Mouse (Mus musculus) ES-CJ7 (cell line): ENCODE measurements around the gene Cygb.
"Not testable (repeated sequence)": the region's sequence is repeated elsewhere in the genome, so short reads cannot be mapped to it uniquely, and the experiment has no call there.

Experiments used
- DNase-seq: peaks from one replicate; pipeline ENCODE4 v3.0.0; 2011; ENCODE audit warnings: low read depth, low spot score

The Cygb gene

DNA sequence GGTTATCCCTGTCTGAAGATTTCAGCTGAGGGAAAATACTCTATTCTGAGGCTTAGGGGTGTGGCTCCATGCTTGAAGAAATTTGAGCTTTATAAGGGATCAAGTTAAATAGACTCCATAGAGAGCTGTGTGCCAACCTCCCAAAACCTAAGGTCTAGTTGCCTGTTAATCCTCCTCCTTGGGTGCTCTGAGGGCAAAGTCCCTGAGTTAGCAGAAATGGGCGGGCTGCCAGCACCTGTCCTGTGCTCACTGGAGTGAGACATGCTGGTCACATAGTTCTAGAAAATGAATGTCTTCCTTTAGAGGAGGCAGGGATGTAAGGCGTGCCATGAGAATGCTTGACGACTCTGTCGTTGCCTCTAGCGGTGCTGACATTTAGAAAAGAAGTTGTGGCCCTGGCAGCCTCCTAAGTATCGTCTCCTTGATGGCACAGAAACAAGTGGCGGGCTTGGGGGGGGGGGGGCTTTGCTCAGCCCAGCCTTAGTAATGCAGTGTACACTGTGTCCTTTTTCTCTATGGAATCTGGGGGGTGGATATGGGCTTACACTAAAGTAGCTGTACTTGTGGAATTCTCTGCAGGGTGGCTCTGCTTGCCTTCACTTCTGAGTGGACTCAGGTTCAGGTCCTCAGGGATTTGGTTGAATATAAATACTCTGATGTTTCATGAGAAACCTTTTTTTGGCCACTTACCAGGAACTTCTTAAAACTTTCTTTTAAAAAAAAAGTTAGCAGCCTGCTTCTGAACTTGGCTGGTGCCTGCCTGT lies 20.7 kb upstream of the Cygb start:
- DNase-seq: no peak

DNA sequence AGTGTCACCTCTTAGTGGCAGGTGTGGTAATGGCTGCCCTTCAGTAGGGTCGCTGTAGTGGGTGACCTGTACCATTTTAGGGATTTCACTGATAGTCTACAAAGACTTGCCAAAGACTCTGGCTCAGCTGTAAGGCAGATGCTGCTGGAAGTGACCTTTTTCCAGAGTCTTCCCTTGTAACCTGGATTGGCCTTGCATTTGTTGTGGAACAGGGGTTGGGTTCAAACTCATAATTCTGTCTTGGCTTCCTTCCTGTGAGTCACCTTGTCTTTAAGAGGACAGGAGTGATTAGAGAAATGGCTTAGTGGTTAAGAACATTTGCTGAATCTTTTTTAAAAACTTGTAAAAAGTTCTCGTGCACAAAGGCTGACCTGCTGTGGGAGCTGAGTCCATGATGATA lies 19.3 kb upstream of the Cygb start:
- DNase-seq: no peak

DNA sequence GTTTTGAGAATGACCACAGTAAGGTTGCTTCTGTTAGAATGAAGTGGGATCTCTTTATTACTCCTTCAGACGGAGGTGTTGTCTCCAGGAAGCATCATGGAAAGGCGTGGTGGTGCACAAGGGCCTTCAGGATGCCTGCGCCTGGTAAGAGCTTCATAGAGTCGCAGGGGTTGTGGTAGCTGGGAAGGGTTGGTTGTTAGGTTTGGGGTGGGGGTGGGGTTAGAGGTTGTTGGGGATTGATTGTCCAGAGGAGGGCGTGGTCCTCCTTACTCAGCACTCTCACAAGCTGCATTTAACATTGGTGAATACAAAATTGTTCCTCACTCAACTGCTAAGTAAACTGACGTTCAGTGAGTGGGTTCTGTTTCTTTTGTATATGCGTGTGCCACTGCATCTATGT lies 18.5 kb upstream of the Cygb start:
- DNase-seq: peak; percentile 88

DNA sequence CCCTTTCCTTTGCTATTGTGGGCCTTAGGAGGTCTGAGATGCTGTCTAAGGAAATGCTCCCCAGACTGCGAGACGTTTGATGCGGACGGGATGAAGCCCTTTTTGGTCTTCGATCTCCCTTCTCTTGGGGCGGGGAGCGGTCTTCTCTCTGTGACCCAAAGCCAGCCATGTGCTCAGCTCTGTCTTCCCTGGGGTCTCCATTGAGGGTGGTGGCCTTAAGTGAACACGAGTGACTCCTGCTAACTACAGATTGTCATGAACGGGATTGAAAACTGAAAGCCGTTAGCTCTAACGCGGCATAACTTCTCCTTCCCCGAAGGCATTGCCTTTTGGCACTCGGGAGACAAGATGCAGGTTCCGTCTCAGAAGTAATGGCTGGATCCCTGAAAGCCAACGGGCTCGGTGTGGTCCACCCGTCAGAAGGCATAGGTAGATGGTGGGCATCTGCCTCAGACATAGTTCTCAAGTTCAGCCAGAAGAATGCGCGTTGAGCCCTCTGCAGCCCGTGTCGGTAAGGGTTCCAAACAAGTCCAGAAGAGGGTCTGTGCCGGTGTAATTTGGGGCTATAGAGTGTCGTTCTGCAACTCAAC lies 17.8 kb upstream of the Cygb start:
- no peak for DNase-seq

DNA sequence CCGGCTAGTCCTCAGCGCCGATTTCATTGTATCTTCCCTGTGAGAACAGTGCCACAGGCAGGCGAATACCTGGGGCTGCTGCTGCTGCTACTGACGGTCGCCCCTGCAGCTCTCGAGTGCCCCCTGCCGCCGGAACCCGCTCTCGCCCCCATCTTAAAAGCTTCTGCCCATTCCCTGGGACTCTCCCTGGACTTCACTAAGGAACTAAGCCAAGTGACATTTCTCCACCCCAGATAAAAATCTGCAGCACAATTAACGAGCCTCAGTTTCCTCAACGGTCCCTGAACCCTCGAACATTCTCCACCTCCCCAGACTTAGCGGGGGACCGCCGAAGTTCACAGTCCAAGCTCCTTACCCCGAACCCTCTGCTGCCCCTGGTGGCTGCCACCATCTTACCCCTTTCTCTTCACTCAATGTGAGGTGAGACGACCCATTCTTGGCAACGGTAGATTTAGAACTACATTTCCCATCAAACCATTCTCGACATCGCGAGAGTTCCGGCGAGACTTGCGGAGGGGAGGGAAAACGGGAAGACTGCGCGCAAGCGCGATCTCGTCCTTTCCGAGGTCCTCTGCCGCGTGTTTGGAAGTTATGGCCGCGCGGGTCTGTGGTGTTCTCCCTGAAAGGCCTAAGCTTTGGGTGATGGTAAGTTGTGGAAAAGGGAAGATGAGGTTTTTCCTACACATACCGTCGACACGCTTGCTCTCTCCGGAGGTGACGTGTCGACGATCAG lies 17.2 kb upstream of the Cygb start:
- peak; percentile 100 for DNase-seq

DNA sequence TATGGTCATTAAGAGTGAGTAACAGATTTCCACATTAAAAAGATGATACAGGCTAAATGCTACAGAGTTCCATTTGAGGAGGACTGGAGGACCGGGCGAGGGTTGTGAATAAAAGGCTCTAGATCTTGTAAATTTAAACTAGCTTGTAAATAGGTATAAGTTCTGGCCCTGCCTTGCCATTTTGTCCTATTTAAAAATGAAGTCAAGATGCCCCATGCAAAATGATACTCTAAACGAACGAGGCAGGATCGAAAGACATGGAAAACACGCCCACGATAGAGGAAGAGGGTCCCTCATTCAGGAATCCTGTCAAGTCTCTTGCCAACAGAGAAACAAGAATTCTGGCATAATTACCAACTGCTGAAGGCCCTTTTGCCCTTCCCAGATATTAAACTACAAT lies 16.3 kb upstream of the Cygb start:
- DNase-seq: no peak

DNA sequence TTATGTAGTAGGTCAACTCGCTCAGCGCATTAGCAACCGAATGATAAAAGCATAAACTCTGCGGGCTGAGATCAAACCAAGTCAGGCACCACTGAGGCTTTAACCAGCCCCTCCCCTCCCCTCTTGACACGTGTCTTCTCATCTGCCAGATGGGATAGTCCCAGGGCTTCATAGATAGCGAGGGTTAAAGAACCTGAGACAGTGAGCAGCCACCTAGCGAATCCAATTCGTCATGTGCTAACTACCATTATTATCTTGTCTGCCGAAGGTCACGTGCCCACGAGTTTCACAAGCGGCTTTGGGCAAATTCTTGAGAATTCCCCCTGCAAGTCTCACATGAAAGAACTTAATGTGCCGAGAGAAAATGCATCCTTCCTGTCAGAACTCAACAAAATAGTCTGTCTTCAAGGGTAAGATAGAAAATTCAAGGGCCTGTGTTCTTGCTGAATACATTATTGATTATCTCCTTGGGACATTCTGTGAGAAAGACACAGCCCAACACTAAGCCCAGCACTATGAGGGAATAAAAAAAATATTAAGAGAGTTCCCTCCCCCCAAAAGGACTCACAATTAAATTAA lies 15.8 kb upstream of the Cygb start:
- no peak for DNase-seq

DNA sequence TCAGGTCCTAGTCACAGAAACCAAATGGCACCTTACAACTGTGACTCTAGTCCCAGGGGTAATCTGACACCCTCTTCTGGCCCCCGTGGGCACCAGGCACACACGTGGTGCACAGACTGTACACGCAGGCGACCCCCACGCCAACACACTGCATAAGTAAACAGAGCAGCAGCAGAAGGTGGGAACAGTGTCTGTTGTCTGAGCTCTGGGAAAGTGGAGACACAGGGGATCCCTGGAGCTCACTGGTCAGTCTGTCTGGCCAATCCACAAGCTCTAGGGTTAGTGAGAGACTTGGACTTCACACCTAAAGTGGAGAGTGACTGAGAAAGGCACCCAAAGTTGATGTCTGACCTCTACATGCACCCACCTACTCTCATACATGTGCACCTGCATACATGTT lies 15.2 kb upstream of the Cygb start:
- DNase-seq: no peak

DNA sequence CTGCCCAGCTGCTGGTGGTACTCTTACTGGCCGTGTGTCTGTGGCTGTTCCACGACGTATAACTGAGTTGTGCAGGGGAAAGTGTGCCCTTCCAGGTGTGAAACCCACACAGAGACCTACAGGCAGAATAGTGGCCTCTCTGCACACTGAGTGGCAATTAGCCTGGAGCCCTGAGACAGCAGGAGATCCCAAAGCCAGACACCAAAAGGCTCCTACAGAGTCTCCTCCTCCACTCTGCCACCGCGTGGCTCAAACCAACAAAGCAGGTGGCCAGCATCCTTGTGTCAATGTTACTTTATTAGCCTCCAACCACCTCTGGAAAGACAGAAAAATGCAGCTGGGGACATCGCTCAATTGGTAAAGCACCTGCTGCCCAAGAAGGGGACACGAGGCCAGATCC lies 14.7 kb upstream of the Cygb start:
- DNase-seq: no peak

DNA sequence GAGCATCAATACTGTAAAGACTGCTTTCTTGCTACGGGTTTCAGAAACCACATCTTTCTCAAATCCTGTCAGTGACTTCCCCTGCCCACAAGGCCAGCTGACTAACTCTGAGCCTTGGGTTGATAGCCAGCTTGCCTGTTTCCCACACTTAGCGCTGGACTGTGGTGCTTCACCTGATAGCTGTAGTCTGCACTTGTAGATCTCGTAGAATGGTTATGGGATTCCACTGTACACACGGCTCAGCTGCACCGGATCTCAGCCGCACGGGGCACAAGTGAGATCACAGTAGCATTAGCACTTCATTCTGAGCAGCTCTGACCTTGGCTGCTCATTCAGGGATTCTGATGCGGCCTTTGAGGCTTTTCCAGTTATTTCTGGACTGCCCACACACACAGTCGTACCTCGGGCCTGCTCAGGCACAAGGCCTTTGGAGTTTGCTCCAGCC lies 14.3 kb upstream of the Cygb start:
- DNase-seq: no peak

DNA sequence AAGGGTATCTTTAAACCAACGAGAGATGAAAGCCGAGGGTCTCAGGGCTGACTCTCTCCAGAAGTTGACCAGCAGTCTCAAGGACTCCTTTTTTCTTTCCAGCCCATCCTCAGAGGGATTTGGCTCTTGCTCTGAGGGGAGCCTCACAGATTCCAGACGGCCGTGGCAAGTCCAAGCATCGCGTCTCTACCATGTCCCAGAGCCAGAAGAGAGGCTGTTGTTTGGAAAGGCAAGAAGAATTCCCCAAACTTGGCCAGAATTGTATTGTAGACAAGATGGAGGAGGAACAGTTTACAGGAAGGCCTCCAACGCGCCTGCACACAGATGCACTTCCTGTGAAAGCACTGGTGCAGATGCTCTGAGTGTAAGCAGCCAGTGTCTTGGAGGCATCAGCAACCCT lies 13.8 kb upstream of the Cygb start:
- no peak for DNase-seq

DNA sequence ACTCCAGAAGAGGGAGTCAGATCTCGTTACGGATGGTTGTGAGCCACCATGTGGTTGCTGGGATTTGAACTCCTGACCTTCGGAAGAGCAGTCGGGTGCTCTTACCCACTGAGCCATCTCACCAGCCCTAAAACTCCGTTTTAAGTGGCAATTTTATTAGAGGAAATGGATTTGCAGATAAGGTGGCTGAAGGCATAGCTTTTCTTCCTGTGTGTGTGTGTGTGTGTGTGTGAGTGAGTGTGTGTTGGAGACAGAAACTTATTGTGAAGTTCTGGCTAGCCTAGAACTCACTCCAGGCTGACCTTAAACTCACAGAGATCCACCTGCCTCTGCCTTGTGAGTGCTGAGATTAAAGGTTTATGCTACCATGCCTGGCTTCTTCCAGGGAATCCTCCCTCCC lies 12.9 kb upstream of the Cygb start:
- not testable (repeated sequence) for DNase-seq

DNA sequence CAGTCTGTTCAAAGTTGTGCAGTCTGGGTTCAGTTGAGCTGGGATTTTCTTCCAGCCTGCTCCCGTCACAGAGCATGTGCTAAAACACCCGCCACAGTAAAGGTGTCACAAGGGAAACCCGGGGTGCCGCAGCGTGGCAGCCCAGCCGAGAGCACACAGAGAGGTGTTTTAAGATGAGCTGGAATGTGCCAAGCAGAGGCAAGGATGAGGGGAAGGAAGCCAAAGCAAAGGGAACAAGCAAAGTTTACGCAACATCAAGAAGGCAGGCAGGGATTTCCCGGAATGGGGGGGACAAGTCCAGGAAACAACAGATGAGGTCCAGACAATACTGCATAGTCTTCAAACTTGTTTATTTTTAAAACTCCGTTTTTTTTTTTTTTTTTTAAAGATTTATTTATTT lies 12.5 kb upstream of the Cygb start:
- no peak for DNase-seq

DNA sequence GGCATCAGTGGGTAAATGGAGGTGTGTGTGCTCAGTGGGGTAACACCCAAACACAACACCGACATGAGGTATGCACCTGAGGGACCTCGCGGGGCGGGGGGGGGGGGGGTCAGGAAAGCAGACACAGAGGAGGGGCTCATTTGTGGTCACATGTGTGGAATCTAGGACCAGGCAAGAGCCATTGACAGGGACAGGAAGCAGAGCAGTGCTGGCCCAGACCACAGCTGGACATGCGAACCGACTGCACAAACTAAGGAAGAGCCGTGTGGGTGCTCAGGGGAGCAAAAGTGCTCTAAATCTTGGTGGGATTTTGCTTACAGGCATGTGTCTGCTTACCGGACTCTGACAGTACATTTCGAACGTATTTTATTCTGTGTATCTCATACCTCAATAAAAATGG lies 11.2 kb upstream of the Cygb start:
- DNase-seq: no peak

DNA sequence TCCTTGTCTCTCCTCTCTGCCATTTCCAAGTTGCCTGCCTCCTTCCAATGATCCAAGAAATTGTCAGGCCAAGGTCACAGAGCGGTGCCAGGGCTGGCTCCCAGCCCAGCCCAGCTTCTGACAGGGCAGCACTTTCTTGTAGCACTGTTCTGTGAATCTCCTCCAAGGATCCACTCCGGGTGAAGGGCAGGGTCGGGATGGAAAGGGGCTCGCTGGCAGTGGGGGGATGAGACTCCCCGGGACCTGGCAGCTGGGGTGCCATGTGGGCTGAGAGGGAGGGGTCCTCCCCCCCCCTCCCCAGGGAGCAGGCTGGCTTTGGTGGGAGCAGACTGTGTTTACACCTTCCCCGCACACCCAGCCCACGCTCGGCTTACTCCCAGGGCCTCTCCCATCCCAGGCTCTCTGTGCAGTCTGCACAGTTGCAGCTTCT lies 7.8 kb upstream of the Cygb start:
- no peak for DNase-seq

DNA sequence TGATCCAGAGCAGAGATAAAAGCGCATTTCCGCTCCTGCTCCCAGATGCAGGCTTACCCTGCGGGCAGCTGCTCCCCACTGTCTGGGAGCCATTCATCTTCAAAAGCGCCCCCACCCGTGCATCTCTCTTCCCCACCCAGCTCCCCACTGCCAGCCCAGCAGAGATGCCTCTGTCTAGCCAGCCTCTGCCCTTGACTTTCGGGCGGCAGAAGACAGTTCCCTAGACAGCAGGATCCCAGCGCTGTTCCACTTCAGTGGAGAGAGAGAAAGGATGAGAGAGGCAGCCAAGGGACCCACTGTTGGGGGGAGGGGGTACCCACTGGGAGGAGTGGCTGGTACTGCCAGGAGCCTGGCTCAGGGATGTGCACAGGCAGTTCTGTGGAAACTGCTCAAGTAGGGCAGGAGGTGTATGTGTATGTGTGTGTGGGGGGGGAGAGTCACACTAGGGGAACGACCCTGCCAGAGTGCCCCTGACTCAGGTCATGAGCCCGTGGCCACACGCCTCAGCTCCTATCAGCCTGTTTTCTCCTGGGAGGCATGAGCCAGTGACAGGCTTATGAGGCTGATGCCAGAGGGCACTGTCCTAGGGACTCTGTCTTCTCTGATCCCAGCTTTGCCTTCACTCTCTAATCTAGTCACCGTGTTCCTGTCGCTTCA lies 7.3 kb upstream of the Cygb start:
- DNase-seq: no peak

DNA sequence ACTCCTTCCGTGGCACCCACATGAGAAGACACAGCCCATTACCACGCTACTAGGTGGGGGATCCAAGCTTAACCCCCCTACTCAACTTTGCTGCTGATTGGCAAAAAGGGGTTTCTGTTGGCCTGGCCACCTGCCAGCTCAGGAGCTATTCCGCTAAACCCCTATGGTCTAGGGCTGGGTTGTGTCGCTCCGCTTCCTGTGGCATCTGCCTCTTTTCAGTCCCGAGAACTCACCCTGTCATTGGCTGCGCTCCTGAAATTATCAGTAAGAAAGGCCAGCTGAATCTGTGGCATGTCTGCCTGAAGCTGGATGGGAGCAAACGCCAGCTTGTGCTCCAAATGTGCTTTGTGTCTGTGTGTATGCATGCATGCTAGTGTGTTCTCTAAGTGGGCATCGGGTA lies 6.1 kb upstream of the Cygb start:
- no peak for DNase-seq

DNA sequence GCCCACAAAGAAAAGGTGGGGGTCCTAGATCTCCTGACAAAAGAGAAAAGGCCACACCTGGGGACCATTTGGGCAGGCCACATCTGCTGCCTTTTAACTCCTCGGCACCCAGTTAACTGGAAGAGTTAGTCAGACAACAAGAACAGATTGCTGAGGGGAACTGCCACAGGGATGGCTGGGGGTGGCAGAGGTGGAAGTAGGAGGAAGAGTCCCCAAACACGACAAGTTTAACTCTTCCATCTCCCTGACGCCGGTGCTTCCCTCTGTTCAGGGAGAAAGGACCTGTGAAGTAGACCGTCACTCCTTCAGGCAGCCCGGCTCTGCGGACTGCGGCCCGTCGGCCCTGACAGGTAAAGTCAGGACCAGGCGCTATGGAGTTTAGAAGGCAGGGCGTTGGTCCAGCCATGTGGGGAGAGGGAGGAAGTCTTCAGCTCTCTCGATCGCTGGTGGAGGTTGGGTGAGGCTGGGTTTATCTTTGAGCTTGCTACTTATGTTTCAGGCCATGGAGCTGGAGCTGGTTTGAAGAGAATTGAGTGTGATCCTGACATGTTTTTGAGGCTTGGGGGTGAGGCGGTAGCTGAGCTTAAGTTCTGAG lies 5.0 kb upstream of the Cygb start:
- DNase-seq: no peak

DNA sequence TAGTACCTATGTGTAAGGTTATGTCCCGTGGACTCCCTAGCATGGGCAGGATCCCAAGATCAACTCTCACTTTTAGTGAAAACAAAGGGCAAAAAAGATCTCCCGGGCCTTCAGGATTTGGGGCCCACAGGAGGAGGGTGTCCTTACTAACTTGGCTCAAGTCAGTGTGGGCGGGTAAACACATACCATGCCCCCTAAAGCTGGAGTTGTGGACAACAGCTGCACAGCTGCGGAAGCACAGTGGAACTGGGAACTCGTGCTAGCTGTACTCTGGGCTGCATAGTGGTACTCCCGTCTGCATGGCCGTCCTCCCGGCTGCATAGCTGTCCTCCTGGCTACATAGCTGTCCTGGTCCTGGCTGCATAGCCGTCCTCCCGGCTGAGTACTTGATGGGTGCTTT lies 4.1 kb upstream of the Cygb start:
- no peak for DNase-seq

DNA sequence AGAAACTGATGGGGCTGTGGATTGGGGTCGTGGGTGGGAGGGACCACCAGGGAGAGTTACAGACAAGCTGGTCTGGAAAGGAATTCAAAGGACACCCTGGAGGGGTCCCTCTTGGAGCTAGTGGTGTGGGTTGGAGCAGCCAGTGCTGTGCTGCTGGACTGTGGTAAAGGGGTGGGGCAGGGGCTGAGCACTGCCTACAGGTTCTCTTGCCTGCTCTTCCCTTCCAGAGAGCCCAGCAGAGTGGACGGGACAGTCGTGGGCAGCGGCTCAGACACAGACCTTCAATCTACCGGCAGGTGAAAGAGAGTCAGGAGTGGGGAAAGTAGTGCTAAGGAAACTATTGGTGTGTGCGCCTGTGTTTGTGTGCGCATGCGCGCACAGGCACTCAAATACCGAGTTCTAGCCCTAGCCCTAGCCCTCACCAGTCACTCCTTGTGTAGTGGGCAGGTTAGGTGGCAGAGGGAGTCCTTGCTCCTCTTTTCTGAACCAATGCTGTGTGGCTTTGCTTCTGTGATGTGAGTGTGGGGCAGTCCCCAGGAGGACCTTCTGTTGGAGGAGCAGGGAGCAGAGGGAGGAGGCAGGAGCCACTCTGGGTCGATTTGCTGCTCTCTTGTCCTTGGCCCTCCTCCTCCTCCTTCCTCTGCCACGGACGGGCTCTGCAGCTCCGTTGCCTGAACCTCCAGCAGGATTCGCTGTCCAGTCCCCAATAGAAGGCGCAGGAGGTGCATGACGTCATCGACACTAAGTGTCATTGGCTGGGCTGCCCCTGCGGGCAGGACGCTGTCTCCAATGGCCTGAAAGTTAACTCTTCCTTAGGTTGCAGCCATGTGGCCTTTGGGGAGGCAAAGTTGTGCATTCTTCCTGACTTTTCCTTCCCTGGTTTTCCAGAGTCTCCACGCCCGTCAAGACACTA lies 3.5 kb upstream of the Cygb start:
- DNase-seq: peak; percentile 98
